Mouse (Mus musculus) limb, embryonic 12.5 days (tissue): Measurements from ENCODE around the gene Defb45. TPM values are rescaled to one million over a fixed set of nuclear protein-coding genes. Genes with fewer than 3 reads are reported as not detected.

Experiments
- ATAC-seq: fragments of 200-750 bp; cut with Nextera tagmentation; 2 replicates; pipeline ENCODE4 v1.8.0; 2017; ENCODE audit warnings: low read depth, moderate TSS enrichment; ENCODE audit not compliant: insufficient number of reproducible peaks, insufficient read depth, low FRiP score, low TSS enrichment
- H3K27ac ChIP-seq: fragments of 300-500 bp; sonication (generic); 2 replicates; pipeline ENCODE4 v1.5.1; 2016; ENCODE audit warnings: mild to moderate bottlenecking, moderate library complexity
- H3K27me3 ChIP-seq: fragments of 300-500 bp; sonication (generic); 2 replicates; pipeline ENCODE4 v1.6.1; 2016; ENCODE audit warnings: mild to moderate bottlenecking, moderate library complexity
- H3K36me3 ChIP-seq: fragments of 300-500 bp; sonication (generic); 2 replicates; pipeline ENCODE4 v1.6.1; 2016; ENCODE audit warnings: mild to moderate bottlenecking, moderate library complexity
- H3K4me1 ChIP-seq: fragments of 300-500 bp; sonication (generic); replicated peaks from 2 replicates; pipeline ENCODE4 v1.6.1; 2016
- H3K4me2 ChIP-seq: fragments of 300-500 bp; sonication (generic); 2 replicates; pipeline ENCODE4 v1.6.1; 2016; ENCODE audit warnings: mild to moderate bottlenecking, moderate library complexity
- H3K4me3 ChIP-seq: fragments of 300-500 bp; sonication (generic); replicated peaks from 2 replicates; pipeline ENCODE4 v1.5.1; 2016; ENCODE audit warnings: mild to moderate bottlenecking
- H3K9ac ChIP-seq: fragments of 300-500 bp; sonication (generic); replicated peaks from 2 replicates; pipeline ENCODE4 v1.6.1; 2016; ENCODE audit warnings: mild to moderate bottlenecking, moderate library complexity
- H3K9me3 ChIP-seq: fragments of 300-500 bp; sonication (generic); 2 replicates; pipeline ENCODE4 v1.6.1; 2016; ENCODE audit warnings: mild to moderate bottlenecking, moderate library complexity
- WGBS: fragments of 180-500 bp; shearing (Covaris S2); methylation state at CpG from one replicate; pipeline ENCODE4 v1.1.7; 2016; 5-methylcytosine and 5-hydroxymethylcytosine counted together
- polyA plus RNA-seq: library from polyadenylated mRNA; unstranded; fragments of >200 nt; fragmentation: Nextera tagmentation; extraction: Ambion mirVana; gene quantifications from 2 replicates; pipeline ENCODE4 v1.2.1, GENCODE M21; 2016

The Defb45 gene
- polyA plus RNA-seq, 1 experiment from 2014 or later: not detected

- peak; percentile 58 for ATAC-seq
- Histone ChIP-seq H3K9ac (peak within 1 kb of the TSS; percentile 50; the same call in 1 of the 2 replicates), H3K27ac (no peak within 1 kb of the TSS), H3K4me1 (peaks cover 17% of the 10 kb centered on the region), H3K9me3 (0 out of 2 replicates have a peak, but pooled peaks cover 4% of the 10 kb centered on the region), H3K4me3 (peak within 1 kb of the TSS; percentile 47), H3K4me2 (peak within 1 kb of the TSS; percentile 86), H3K27me3 (peaks cover 62% of the 10 kb centered on the region), H3K36me3 (no peaks in the 10 kb centered on the region)
- WGBS: 2% methylated on average over 59 of the region's 59 CpGs
Measured at GRCm38 (mm10) chr2:152626774-152627591, 27.8 kb upstream of the Defb45 start, which contains the start of gene Rem1. Gene Rem1, plus strand, starts transcription at chr2:152626951.

- ATAC-seq: no peak
- 15% methylated on average over 1 of the region's 1 CpGs for WGBS
- Histone ChIP-seq H3K9ac (no peak overlapping the region), H3K4me2 (no peak overlapping the region), H3K4me3 (no peak overlapping the region), H3K4me1 (peaks cover 16% of the 10 kb centered on the region), H3K27ac (no peak overlapping the region), H3K36me3 (no peaks in the 10 kb centered on the region), H3K27me3 (peaks cover 62% of the 10 kb centered on the region), H3K9me3 (0 out of 2 replicates have a peak, but pooled peaks cover 4% of the 10 kb centered on the region)
Measured at GRCm38 (mm10) chr2:152625256-152625655, 26.1 kb upstream of the Defb45 start.

GRCm38 (mm10) chr2:152624566-152624965 is 25.4 kb upstream of the Defb45 start:
- Histone ChIP-seq H3K9me3 (0 out of 2 replicates have a peak, but pooled peaks cover 4% of the 10 kb centered on the region), H3K4me2 (no peak overlapping the region), H3K27me3 (peaks cover 55% of the 10 kb centered on the region), H3K4me3 (no peak overlapping the region), H3K27ac (no peak overlapping the region), H3K36me3 (no peaks in the 10 kb centered on the region), H3K4me1 (peaks cover 16% of the 10 kb centered on the region), H3K9ac (no peak overlapping the region)
- ATAC-seq: no peak
- 84% methylated on average over 2 of the region's 2 CpGs for WGBS

DNA sequence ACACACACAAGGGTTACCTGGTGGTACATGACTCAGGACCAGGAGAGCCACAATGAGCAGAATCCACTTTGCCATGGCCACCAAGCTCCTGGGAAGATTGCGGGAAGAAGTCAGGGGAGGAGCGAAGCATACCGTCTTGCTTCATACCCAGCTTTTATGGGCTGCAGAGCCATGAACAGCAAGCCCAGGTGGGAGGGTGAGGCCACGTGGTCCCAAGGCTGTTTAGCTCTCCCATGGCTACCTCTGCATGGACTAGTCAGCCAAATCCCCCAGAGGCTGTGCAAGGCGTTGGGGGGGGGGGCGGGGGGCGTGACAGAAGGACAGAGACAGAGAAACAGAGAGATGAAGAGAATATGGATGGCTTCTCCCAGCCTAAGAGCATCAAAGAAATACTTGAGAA is 23.8 kb upstream of the Defb45 start, which contains the start of gene Defb25:
TSS of gene Defb25 (minus strand) at position 101 of the 400 bp plus-strand sequence.
- no peak for ATAC-seq
- Histone ChIP-seq H3K27ac (no peak within 1 kb of the TSS), H3K27me3 (peaks cover 39% of the 10 kb centered on the region), H3K4me1 (peaks cover 14% of the 10 kb centered on the region), H3K9me3 (0 out of 2 replicates have a peak, but pooled peaks cover 4% of the 10 kb centered on the region), H3K4me2 (no peak within 1 kb of the TSS), H3K9ac (no peak within 1 kb of the TSS), H3K36me3 (no peaks in the 10 kb centered on the region), H3K4me3 (no peak within 1 kb of the TSS)
- WGBS: 71% methylated on average over 7 of the region's 7 CpGs

GRCm38 (mm10) chr2:152622151-152622550 is 23.0 kb upstream of the Defb45 start:
- WGBS: 75% methylated on average over 13 of the region's 13 CpGs
- Histone ChIP-seq H3K4me3 (no peak overlapping the region), H3K4me2 (no peak overlapping the region), H3K4me1 (peaks cover 8% of the 10 kb centered on the region), H3K27ac (no peak overlapping the region), H3K9ac (no peak overlapping the region), H3K9me3 (0 out of 2 replicates have a peak, but pooled peaks cover 4% of the 10 kb centered on the region), H3K36me3 (no peaks in the 10 kb centered on the region), H3K27me3 (peaks cover 31% of the 10 kb centered on the region)
- ATAC-seq: no peak

- WGBS: 66% methylated on average over 9 of the region's 9 CpGs
- peaks cover 15% of the 10 kb centered on the region for H3K27me3 ChIP-seq
- no peak overlapping the region for H3K27ac ChIP-seq
- H3K4me2 ChIP-seq: no peak overlapping the region
- 0 out of 2 replicates have a peak, but pooled peaks cover 4% of the 10 kb centered on the region for H3K9me3 ChIP-seq
- H3K4me3 ChIP-seq: no peak overlapping the region
- H3K4me1 ChIP-seq: no peaks in the 10 kb centered on the region
- H3K36me3 ChIP-seq: no peaks in the 10 kb centered on the region
- ATAC-seq: no peak
- H3K9ac ChIP-seq: no peak overlapping the region
Measured at GRCm38 (mm10) chr2:152620367-152621134, 21.4 kb upstream of the Defb45 start.

GRCm38 (mm10) chr2:152617374-152617773 is 18.2 kb upstream of the Defb45 start:
- Histone ChIP-seq H3K36me3 (no peaks in the 10 kb centered on the region), H3K4me1 (no peaks in the 10 kb centered on the region), H3K4me3 (no peak overlapping the region), H3K9ac (no peak overlapping the region), H3K27me3 (peaks cover under 1% of the 10 kb centered on the region; the same call in 1 of the 2 replicates), H3K4me2 (no peak overlapping the region), H3K9me3 (no peaks in the 10 kb centered on the region), H3K27ac (no peak overlapping the region)
- WGBS: 55% methylated on average over 5 of the region's 5 CpGs
- ATAC-seq: no peak

DNA sequence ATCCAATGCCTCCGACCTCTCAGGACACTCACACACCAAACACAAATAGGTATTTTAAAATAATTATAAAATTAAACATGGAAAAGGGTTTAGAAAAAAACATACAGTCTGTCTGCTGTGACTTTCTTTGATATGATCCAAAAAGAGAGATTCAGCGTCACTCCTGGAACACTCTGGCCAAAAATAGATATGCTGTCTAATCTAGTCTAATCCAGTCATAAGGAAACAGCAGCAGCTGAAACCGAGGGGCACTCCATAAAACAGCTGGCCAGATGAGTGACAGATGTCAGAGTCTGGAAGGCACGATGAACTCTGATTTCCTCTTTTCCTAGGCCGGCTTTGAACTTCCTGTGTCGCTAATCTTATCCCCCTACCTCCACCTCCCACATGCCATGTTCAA is 17.3 kb upstream of the Defb45 start:
- 74% methylated on average over 6 of the region's 6 CpGs for WGBS
- Histone ChIP-seq H3K9ac (no peak overlapping the region), H3K4me1 (no peaks in the 10 kb centered on the region), H3K27ac (no peak overlapping the region), H3K4me3 (no peak overlapping the region), H3K27me3 (no peaks in the 10 kb centered on the region; the same call in 1 of the 2 replicates), H3K9me3 (no peaks in the 10 kb centered on the region), H3K4me2 (no peak overlapping the region), H3K36me3 (no peaks in the 10 kb centered on the region)
- no peak for ATAC-seq

DNA sequence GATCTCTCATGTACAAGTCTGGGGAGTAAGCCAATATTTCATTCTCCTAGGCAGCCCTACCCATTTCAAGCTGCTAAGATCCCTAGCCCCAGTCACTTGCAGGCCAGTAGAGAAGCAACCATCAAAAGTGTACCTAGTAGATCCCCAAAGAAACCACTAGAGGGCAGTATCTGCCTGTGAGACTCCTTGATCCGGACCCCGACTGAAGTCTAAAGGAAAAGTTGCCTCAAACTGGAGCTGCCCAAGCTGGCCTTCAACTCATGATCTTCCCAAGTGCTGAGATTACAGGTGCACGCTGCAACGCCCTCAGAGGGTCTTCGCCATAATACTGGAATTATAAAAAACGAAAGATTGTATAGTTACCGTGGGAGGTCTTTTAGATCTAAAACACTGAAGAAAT is 16.4 kb upstream of the Defb45 start:
- 8% methylated on average over 7 of the region's 7 CpGs for WGBS
- no peak for ATAC-seq
- Histone ChIP-seq H3K4me2 (no peak overlapping the region), H3K27me3 (no peaks in the 10 kb centered on the region; the same call in 1 of the 2 replicates), H3K4me3 (no peak overlapping the region), H3K36me3 (no peaks in the 10 kb centered on the region), H3K9ac (no peak overlapping the region), H3K27ac (no peak overlapping the region), H3K4me1 (no peaks in the 10 kb centered on the region), H3K9me3 (no peaks in the 10 kb centered on the region)

DNA sequence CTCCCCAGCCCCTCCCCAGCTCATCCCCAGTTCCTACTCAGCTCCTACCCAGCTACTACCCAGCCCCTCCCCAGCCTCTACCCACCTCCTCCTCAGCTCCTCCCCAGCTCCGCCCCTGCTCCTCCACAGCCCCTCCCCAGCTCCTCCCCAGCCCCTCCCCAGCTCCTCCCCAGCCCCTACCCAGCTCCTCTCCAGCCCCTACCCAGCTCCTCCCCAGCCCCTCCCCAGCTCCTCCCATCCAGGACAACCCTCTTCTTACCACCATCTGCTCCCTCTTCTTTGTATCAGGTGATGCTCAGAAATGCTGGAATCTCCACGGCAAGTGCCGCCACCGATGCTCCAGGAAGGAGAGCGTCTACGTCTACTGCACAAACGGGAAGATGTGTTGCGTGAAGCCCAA is 13.0 kb upstream of the Defb45 start:
- H3K4me2 ChIP-seq: 0 out of 2 replicates have a peak overlapping the region, but pooled peaks have one; percentile 9
- no peaks in the 10 kb centered on the region for H3K9me3 ChIP-seq
- H3K4me1 ChIP-seq: no peaks in the 10 kb centered on the region
- WGBS: 20% methylated on average over 7 of the region's 8 CpGs
- no peak overlapping the region for H3K9ac ChIP-seq
- no peaks in the 10 kb centered on the region for H3K27me3 ChIP-seq
- no peak overlapping the region for H3K27ac ChIP-seq
- no peak overlapping the region for H3K4me3 ChIP-seq
- ATAC-seq: no peak
- H3K36me3 ChIP-seq: no peaks in the 10 kb centered on the region

DNA sequence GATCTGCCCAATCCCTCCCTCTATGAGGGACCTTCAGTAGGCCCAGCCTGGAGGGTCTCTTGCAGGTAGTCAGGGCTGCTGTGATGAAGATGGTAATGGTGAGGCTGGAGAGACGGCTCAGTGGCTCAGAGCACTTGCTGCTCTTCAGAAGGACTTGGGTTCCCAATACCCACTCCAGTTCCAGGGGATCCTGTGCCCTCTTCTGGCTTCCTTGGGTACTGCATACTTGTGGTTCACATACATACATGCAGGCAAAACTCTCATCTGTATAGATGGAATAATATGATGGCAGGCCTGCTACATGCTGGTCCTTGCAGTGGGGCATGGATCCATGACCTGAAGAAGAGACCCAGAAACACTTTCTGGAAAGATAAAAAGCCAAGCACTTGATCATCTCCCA is 9.5 kb upstream of the Defb45 start:
- no peak for ATAC-seq
- Histone ChIP-seq H3K9me3 (no peaks in the 10 kb centered on the region), H3K4me1 (no peaks in the 10 kb centered on the region), H3K27me3 (no peaks in the 10 kb centered on the region), H3K27ac (no peak overlapping the region), H3K4me3 (no peak overlapping the region), H3K4me2 (no peak overlapping the region), H3K9ac (no peak overlapping the region), H3K36me3 (no peaks in the 10 kb centered on the region)
- WGBS: 88% methylated on average over 1 of the region's 1 CpGs
